Mouse (Mus musculus) thymus, postnatal 36 days (tissue): ENCODE data around the gene Prss48.

Experiments
- DNase-seq, 2 experiments: peaks; one replicate each; pipeline ENCODE4 v3.0.0; 2022; ENCODE audit warnings: mixed read lengths in 2 of 2

Gene Prss48

GRCm38 (mm10) chr3:86002423-86002822 is at the start of gene Prss48:
Gene Prss48 (minus strand): TSS chr3:86002491.
- DNase-seq, result peak; percentile 5 to 13

- no peak for DNase-seq
Measured at GRCm38 (mm10) chr3:86049041-86049440, 46.8 kb upstream of the Prss48 start.

- DNase-seq, result no peak
Measured at GRCm38 (mm10) chr3:86047686-86048408, 45.6 kb upstream of the Prss48 start.

- DNase-seq, result no peak
Measured at GRCm38 (mm10) chr3:86040286-86041201, 38.3 kb upstream of the Prss48 start.

GRCm38 (mm10) chr3:86038648-86039047 is 36.4 kb upstream of the Prss48 start:
- DNase-seq, result no peak

GRCm38 (mm10) chr3:86037926-86038484 is 35.7 kb upstream of the Prss48 start:
- no peak for DNase-seq

GRCm38 (mm10) chr3:86033455-86034090 is 31.3 kb upstream of the Prss48 start:
- DNase-seq, result no peak

- DNase-seq, result no peak
Measured at GRCm38 (mm10) chr3:86030566-86030965, 28.3 kb upstream of the Prss48 start.

- no peak for DNase-seq
Measured at GRCm38 (mm10) chr3:86028658-86029375, 26.5 kb upstream of the Prss48 start.

- DNase-seq, result no peak
Measured at GRCm38 (mm10) chr3:86025341-86026137, 23.2 kb upstream of the Prss48 start.

GRCm38 (mm10) chr3:86024065-86024795 is 21.9 kb upstream of the Prss48 start:
- DNase-seq, result no peak

- no peak for DNase-seq
Measured at GRCm38 (mm10) chr3:86021651-86022050, 19.4 kb upstream of the Prss48 start.

GRCm38 (mm10) chr3:86020921-86021650 is 18.8 kb upstream of the Prss48 start:
- no peak for DNase-seq

GRCm38 (mm10) chr3:86017484-86017883 is 15.2 kb upstream of the Prss48 start:
- DNase-seq, result no peak

- DNase-seq, result no peak
Measured at GRCm38 (mm10) chr3:86016965-86017364, 14.7 kb upstream of the Prss48 start.

GRCm38 (mm10) chr3:86013837-86014236 is 11.5 kb upstream of the Prss48 start:
- no peak for DNase-seq

- DNase-seq, result no peak
Measured at GRCm38 (mm10) chr3:86011833-86012232, 9.5 kb upstream of the Prss48 start.

- DNase-seq, result no peak
Measured at GRCm38 (mm10) chr3:86011373-86011772, 9.1 kb upstream of the Prss48 start.

GRCm38 (mm10) chr3:86010618-86011017 is 8.3 kb upstream of the Prss48 start:
- no peak for DNase-seq

- DNase-seq, result no peak
Measured at GRCm38 (mm10) chr3:86004751-86005150, 2.5 kb upstream of the Prss48 start.
